Mouse (Mus musculus) stomach, embryonic 15.5 days (tissue): ENCODE data around the gene Ap5s1. TPM values are rescaled to one million over a fixed set of nuclear protein-coding genes. Genes with fewer than 3 reads are reported as not detected.

Source experiments
- ATAC-seq: fragments of 200-750 bp; cut with Nextera tagmentation; 2 replicates; pipeline ENCODE4 v1.8.0; 2017; ENCODE audit warnings: low read depth, moderate number of reproducible peaks, moderate TSS enrichment; ENCODE audit not compliant: insufficient read depth, low FRiP score
- H3K27ac ChIP-seq: fragments of 300-500 bp; sonication (generic); 2 replicates; pipeline ENCODE4 v1.5.1; 2015; ENCODE audit warnings: mild to moderate bottlenecking, inconsistent platforms
- H3K27me3 ChIP-seq: fragments of 300-500 bp; sonication (generic); replicated peaks from 2 replicates; pipeline ENCODE4 v1.6.1; 2015; ENCODE audit warnings: inconsistent platforms
- H3K36me3 ChIP-seq: fragments of 300-500 bp; sonication (generic); 2 replicates; pipeline ENCODE4 v1.6.1; 2015; ENCODE audit warnings: inconsistent platforms
- H3K4me1 ChIP-seq: fragments of 300-500 bp; sonication (generic); 2 replicates; pipeline ENCODE4 v1.6.1; 2015; ENCODE audit warnings: inconsistent platforms
- H3K4me2 ChIP-seq: fragments of 300-500 bp; sonication (generic); 2 replicates; pipeline ENCODE4 v1.6.1; 2015; ENCODE audit warnings: mild to moderate bottlenecking, inconsistent platforms
- H3K4me3 ChIP-seq: fragments of 300-500 bp; sonication (generic); replicated peaks from 2 replicates; pipeline ENCODE4 v1.5.1; 2015; ENCODE audit warnings: inconsistent platforms
- H3K9ac ChIP-seq: fragments of 300-500 bp; sonication (generic); 2 replicates; pipeline ENCODE4 v1.6.1; 2015; ENCODE audit warnings: inconsistent platforms
- H3K9me3 ChIP-seq: fragments of 300-500 bp; sonication (generic); 2 replicates; pipeline ENCODE4 v1.6.1; 2016; ENCODE audit warnings: inconsistent platforms
- WGBS: fragments of 180-500 bp; shearing (Covaris S2); methylation state at CpG from one replicate; pipeline ENCODE4 v1.1.7; 2015; 5-methylcytosine and 5-hydroxymethylcytosine counted together
- polyA plus RNA-seq: library from polyadenylated mRNA; unstranded; fragments of >200 nt; fragmentation: Nextera tagmentation; extraction: Ambion mirVana; gene quantifications from 2 replicates; pipeline ENCODE4 v1.2.1, GENCODE M21; 2015

Ap5s1 gene
- polyA plus RNA-seq, 1 experiment from 2014 or later, result 23.7 TPM

DNA sequence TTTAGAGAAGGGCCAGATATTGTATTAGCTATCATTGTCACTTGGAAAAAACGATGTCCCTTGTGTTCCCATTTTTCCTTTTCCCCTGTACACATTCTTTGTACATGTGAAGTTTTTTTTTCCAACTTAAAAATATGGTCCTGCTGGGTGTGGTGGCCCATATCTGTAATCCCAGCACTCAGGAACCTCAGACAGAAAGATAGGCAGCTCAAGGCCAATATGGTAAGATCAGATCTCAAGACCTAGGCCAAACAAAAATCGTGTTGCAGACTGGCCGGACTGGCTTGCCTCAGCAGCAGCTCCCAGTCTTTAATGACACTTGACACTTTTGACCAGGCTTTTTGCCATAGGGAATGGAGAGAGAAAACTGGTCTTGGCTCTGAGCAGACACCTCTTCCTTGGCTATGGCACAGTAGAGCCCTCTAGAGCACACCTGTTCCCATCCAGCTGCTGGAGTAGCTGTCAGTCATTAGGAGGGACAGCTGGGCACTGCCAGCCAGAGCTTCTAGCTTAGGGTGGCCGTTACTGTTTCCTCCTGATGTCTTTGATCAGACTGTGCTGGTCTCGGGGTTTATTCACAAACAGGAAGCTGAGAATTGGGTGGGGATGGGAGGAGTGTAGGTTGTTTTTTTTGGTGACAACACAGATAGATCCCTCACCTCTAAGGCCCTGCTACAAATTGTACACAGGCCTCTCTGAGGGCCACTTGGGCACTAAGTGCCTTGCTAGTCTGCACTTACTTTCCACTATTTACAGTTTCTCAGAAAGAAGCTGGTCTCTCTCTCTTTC is 17.2 kb upstream of the Ap5s1 start:
- WGBS, result 42% methylated on average over 5 of the region's 5 CpGs
- H3K4me3 ChIP-seq, result 0 out of 2 replicates have a peak overlapping the region, but pooled peaks have one; percentile 2
- H3K4me1 ChIP-seq, result peaks cover 36% of the 10 kb centered on the region
- H3K9ac ChIP-seq, result no peak overlapping the region
- 0 out of 2 replicates have a peak overlapping the region, but pooled peaks have one; percentile 0 for H3K4me2 ChIP-seq
- peak overlapping the region; percentile 64; the same call in 1 of the 2 replicates for H3K27ac ChIP-seq
- no peak for ATAC-seq
- peaks cover 29% of the 10 kb centered on the region for H3K36me3 ChIP-seq
- no peaks in the 10 kb centered on the region for H3K9me3 ChIP-seq
- no peaks in the 10 kb centered on the region for H3K27me3 ChIP-seq

DNA sequence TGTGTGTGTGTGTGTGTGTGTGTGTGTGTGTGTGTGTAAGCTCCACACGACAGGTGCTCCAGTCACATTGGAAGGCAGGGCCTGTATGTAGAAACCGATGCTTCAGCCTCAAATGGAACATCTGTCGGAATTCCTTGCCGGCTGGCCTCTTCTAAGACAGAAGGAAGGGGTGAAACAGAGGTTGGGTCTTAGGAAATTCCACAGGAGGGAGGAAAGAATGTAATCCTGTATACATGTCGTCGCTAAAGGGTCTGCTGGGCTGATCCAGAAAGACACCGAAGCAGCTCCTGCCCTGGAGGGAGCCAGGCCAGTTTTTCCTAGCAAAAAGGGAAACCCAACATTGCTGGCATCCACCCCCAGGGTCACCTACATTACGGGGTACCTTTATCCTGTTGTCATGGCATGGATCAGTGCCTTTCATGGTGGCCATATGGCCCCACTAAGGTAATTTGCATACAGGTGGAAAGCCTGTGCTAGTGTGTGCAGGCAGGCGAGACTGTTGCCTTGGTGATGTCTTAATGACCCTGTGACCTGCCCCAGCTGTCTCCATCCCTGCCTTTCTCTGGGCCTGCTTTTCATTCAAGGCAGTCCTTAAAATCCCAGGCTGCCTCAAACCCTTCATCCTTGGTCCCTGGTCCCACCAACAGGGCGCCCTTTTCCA is 16.4 kb upstream of the Ap5s1 start:
- H3K27ac ChIP-seq, result 0 out of 2 replicates have a peak overlapping the region, but pooled peaks have one; percentile 21
- no peaks in the 10 kb centered on the region for H3K27me3 ChIP-seq
- H3K4me3 ChIP-seq, result no peak overlapping the region
- H3K9me3 ChIP-seq, result no peaks in the 10 kb centered on the region
- ATAC-seq, result no peak
- peaks cover 36% of the 10 kb centered on the region for H3K4me1 ChIP-seq
- 36% methylated on average over 10 of the region's 10 CpGs for WGBS
- 0 out of 2 replicates have a peak overlapping the region, but pooled peaks have one; percentile 5 for H3K4me2 ChIP-seq
- H3K36me3 ChIP-seq, result peaks cover 30% of the 10 kb centered on the region
- H3K9ac ChIP-seq, result no peak overlapping the region

DNA sequence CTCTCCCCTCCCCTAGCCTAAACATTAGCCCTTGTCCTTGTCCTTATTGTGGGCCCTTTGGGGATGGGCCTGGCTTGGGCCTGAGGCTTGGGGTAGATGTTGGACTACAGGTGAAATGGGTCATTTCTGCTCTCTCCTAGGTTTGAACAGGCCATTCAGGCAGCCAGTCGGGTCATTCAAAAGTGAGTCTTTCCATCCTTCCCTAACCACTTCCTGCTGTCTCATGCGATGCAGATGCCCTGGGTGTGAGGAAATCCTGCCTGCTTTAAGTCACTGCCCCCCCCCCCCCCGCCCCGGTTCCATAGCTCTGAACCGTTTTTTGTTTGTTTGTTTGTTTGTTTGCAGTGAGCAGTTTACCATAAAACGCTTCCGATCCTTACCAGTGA is 15.9 kb upstream of the Ap5s1 start:
- Histone ChIP-seq H3K4me2 (0 out of 2 replicates have a peak overlapping the region, but pooled peaks have one; percentile 5), H3K36me3 (peaks cover 30% of the 10 kb centered on the region), H3K4me1 (peaks cover 35% of the 10 kb centered on the region), H3K4me3 (no peak overlapping the region), H3K27me3 (no peaks in the 10 kb centered on the region), H3K9ac (no peak overlapping the region), H3K9me3 (no peaks in the 10 kb centered on the region), H3K27ac (0 out of 2 replicates have a peak overlapping the region, but pooled peaks have one; percentile 21)
- WGBS, result 78% methylated on average over 7 of the region's 7 CpGs
- ATAC-seq, result no peak

DNA sequence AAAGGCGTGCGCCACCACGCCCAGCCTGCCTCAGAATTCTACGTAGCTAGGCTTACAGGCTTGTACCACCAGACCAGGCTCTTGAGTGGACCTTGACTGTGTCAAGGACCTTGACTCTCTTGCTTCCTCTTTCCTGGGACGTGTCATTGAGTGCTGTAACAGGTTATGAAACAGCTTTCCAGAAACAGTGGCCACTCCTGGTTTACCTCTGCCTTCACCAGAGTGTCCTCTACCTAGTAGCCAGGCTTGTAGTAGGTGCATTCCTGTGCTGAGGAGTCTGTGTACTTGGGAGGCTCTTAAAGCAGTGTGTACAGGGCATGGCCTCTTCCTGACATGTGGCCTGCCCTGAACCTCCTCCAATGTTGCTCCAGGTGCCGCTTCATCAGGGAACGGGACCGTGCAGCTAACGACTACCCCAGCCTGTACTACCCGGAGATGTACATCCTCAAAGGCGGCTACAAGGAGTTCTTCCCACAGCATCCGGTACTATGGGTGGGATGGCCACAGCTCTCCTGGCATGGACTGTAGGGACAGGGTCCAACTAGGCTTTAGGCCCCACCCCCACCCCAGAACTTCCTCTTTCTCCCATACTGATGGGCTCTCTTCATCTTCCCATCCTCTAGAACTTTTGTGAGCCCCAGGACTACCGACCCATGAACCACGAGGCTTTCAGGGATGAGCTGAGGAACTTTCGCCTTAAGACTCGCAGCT is 10.1 kb upstream of the Ap5s1 start:
- WGBS, result 89% methylated on average over 16 of the region's 16 CpGs
- H3K36me3 ChIP-seq, result peaks cover 46% of the 10 kb centered on the region
- H3K4me3 ChIP-seq, result no peak overlapping the region
- H3K27ac ChIP-seq, result no peak overlapping the region
- H3K4me2 ChIP-seq, result no peak overlapping the region
- no peaks in the 10 kb centered on the region for H3K4me1 ChIP-seq
- no peak overlapping the region for H3K9ac ChIP-seq
- no peaks in the 10 kb centered on the region for H3K27me3 ChIP-seq
- no peaks in the 10 kb centered on the region for H3K9me3 ChIP-seq
- ATAC-seq, result no peak

DNA sequence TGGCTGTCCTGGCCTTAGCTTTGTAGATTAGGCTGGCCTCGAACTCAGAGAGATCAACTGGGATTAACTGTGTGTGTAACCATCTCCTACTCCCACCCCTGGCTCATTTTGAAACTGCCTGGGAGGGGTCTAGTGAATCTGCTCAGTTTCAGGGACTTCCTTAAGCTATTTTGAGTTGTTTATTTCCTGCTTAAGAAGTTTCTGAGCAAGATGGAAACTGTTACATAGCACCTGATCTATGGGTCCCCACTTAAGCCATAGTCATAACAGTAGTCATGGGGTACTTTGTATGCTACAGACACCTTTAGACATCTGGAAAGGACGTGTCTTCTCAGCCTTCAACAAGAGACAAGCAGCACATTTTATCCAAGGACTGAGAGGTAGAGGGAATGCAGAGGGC is 6.2 kb upstream of the Ap5s1 start:
- ATAC-seq, result no peak
- Histone ChIP-seq H3K27ac (no peak overlapping the region), H3K9me3 (no peaks in the 10 kb centered on the region), H3K4me2 (no peak overlapping the region), H3K27me3 (no peaks in the 10 kb centered on the region), H3K4me1 (peaks cover 17% of the 10 kb centered on the region), H3K9ac (no peak overlapping the region), H3K36me3 (peaks cover 22% of the 10 kb centered on the region), H3K4me3 (no peak overlapping the region)
- 73% methylated on average over 2 of the region's 2 CpGs for WGBS

DNA sequence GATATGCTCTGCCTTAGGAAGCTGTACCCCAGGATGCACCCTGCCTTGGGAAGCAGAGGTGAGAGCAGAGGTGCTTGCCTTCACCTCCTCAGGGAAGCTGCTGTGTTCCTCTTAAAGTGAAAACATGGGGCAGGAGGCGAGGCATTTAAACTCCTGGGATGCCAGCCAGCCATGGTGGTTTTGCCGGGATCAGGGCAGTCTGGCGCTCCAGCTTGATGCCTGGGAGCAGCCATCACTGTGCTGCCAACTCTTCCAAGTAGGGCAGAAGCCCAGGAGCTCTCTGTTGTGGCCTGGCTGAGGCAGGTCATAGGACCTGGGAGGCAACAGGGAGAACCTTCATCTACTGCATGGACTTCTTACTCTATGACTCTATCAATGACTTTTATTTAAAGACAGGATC is 5.6 kb upstream of the Ap5s1 start:
- no peak overlapping the region for H3K4me2 ChIP-seq
- peaks cover 17% of the 10 kb centered on the region for H3K4me1 ChIP-seq
- H3K27ac ChIP-seq, result no peak overlapping the region
- H3K9ac ChIP-seq, result no peak overlapping the region
- no peak for ATAC-seq
- no peaks in the 10 kb centered on the region for H3K27me3 ChIP-seq
- H3K36me3 ChIP-seq, result peaks cover 22% of the 10 kb centered on the region
- H3K9me3 ChIP-seq, result no peaks in the 10 kb centered on the region
- WGBS, result 88% methylated on average over 3 of the region's 3 CpGs
- no peak overlapping the region for H3K4me3 ChIP-seq

DNA sequence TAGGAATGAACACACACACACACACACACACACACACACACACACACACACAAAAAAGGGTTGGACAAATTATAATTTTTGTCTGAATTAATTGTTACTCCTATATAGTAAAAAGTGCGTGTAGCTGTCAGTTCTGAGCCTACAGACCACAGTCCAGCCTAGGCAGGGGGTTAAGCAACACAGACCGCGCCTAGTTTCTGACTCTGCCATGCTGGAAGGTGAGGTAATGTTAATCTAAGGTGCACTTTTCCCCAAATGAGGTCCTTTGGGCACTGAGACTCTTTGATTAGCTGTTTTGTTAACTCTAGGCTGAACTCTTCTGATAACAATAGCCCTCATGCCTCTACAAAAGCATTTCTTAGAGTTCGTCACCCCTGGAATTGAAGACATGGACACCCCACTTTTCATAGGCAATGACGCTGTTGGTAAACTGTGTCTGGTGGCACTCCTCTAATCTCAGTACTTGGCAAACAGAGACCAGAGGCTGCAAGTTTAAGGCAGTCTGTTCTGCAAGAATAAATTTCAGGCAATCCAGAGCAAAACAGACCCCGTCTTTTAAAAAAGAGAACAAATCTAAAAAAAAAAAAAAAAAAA is 3.0 kb upstream of the Ap5s1 start:
- no peak overlapping the region for H3K4me3 ChIP-seq
- peak overlapping the region; percentile 96 for H3K27ac ChIP-seq
- no peak overlapping the region for H3K9ac ChIP-seq
- 62% methylated on average over 6 of the region's 6 CpGs for WGBS
- H3K27me3 ChIP-seq, result no peaks in the 10 kb centered on the region
- ATAC-seq, result no peak
- peaks cover 17% of the 10 kb centered on the region for H3K4me1 ChIP-seq
- 0 out of 2 replicates have a peak overlapping the region, but pooled peaks have one; percentile 44 for H3K4me2 ChIP-seq
- H3K36me3 ChIP-seq, result peaks cover 8% of the 10 kb centered on the region
- H3K9me3 ChIP-seq, result no peaks in the 10 kb centered on the region

DNA sequence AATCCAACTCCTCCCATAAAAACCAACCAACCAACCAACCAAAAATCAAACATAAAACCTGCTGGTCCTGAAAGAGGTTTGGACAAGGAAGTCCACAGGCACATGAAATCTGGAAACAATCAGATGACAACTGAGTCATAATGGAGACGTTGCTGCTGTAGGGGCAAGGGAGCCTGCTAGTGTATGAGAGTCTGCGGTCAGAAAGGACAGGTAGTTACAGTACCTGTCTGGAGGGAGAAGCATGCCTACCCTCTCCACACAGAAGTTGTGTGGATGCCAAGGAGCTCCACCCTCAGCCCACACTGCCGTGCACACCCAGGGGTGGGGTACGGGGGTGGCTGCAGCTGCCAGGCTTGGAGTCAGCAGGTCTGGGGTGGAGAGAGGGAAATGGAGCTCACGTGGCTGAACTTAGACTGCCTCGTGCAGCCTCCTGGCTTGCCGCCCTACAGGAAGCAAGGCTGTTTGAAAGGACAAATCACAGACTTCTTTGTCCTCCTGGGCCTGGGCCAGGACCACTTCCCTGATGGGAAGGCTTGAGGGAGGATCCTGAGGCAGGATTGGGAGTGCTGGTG is 2.4 kb upstream of the Ap5s1 start:
- H3K36me3 ChIP-seq, result peaks cover 6% of the 10 kb centered on the region
- peak overlapping the region; percentile 96 for H3K27ac ChIP-seq
- WGBS, result 28% methylated on average over 7 of the region's 7 CpGs
- no peaks in the 10 kb centered on the region for H3K27me3 ChIP-seq
- H3K9me3 ChIP-seq, result no peaks in the 10 kb centered on the region
- peak overlapping the region; percentile 44 for H3K4me2 ChIP-seq
- H3K4me3 ChIP-seq, result no peak overlapping the region; the same call in 1 of the 2 replicates
- no peak overlapping the region for H3K9ac ChIP-seq
- ATAC-seq, result peak; percentile 86
- H3K4me1 ChIP-seq, result peaks cover 22% of the 10 kb centered on the region

DNA sequence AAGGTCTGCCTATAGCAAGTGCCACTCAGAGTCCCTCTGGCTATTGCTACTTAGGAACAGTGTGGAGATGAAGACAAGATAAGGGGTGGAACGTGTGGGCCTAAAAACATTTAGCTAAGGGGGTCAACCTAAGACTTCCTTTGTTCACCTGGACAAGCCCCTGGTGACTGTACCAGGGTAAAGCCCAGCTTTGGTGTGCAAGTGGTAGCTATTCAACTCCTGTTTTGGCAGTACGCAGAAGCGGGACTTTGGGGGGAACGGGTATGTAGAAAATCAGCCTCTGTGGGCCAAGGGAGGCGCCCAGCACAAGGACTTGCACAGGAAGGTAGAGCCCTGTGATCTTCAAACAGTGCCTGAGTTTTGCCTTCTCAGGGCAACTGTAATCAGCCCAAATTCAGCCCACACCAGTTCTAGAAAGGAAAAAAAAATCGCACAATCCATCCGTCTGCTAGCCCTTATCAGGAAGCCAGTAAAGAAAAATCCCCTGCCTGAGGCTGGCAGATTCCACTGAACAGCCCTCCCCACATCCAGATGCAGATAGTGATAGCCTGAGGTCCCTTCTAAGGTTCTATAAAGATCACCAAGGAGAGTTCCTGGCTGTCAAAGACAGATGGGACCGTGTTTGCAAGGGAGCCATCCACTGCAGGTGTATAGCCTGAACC is 1.2 kb upstream of the Ap5s1 start:
- H3K4me3 ChIP-seq, result no peak overlapping the region
- no peaks in the 10 kb centered on the region for H3K27me3 ChIP-seq
- no peak overlapping the region for H3K4me2 ChIP-seq
- H3K4me1 ChIP-seq, result peaks cover 26% of the 10 kb centered on the region
- WGBS, result 71% methylated on average over 8 of the region's 8 CpGs
- H3K9ac ChIP-seq, result no peak overlapping the region
- H3K27ac ChIP-seq, result peak overlapping the region; percentile 96; the same call in 1 of the 2 replicates
- no peaks in the 10 kb centered on the region for H3K36me3 ChIP-seq
- peak; percentile 19; the same call in 1 of the 2 replicates for ATAC-seq
- no peaks in the 10 kb centered on the region for H3K9me3 ChIP-seq

DNA sequence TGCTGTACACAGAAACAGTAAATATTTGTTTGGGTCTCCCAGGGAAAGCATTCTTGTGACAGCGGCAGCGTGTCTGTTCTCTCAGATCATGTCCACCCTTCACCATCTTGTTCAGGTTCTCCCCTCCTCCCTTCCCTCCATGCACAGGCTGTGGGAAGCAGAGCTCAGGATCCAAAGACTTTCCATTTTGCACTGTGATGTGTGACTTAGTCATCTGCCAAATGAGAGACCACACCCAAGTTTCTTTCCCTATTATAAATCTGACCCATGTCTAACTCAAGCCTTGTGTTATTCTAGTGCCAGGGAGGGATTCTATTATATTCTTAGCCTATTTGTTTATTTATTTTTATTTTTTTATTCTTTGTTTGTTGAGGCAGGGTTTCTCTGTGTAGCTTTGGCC is 1.5 kb downstream of the Ap5s1 start:
- no peak overlapping the region for H3K27ac ChIP-seq
- no peak for ATAC-seq
- 77% methylated on average over 2 of the region's 2 CpGs for WGBS

More for the DNA sequence above, 1.5 kb downstream of the Ap5s1 start:
- Histone ChIP-seq H3K27me3 (no peaks in the 10 kb centered on the region), H3K4me3 (no peak overlapping the region), H3K36me3 (no peaks in the 10 kb centered on the region), H3K4me1 (peaks cover 37% of the 10 kb centered on the region), H3K9me3 (no peaks in the 10 kb centered on the region), H3K9ac (no peak overlapping the region), H3K4me2 (no peak overlapping the region)
